Mouse (Mus musculus): ENCODE measurements around the gene Gtf2b. TPM values are rescaled to one million over a fixed set of nuclear protein-coding genes. Genes with fewer than 3 reads are reported as not detected.

Gtf2b gene
- polyA plus RNA-seq, 1 experiment from 2014 or later = 64.8 TPM

GRCm38 (mm10) chr3:142768498-142768897 is 3.7 kb downstream of the Gtf2b start:
- peaks cover 4 to 28% of the 10 kb centered on the region in 2 experiments for H3K4me1 ChIP-seq (ENCODE audit: control insufficient read depth in 2 of 2, insufficient read depth in 2 of 2, low read length in 2 of 2)
- 94% methylated on average over 6 of the region's 6 CpGs for WGBS
- H3K27me3 ChIP-seq (ENCODE audit: control insufficient read depth, insufficient read depth, low read length) = no peaks in the 10 kb centered on the region
- H3K4me3 ChIP-seq (ENCODE audit: control insufficient read depth in 1 of 2, insufficient read depth in 1 of 2, low read depth in 1 of 2, low read length in 2 of 2) = no peak overlapping the region
- H3K27ac ChIP-seq (replicated peaks in 1 of 2; ENCODE audit: control insufficient read depth in 1 of 2, insufficient read depth in 1 of 2, low read depth in 2 of 2, low read length in 2 of 2) = no peak overlapping the region
- H3K9ac ChIP-seq (ENCODE audit: low read length) = no peak overlapping the region
- H3K9me3 ChIP-seq (ENCODE audit: control insufficient read depth, low read length) = no peaks in the 10 kb centered on the region
- H3K36me3 ChIP-seq (ENCODE audit: control insufficient read depth, insufficient read depth, low read length) = peaks cover 23% of the 10 kb centered on the region
- no peak for ATAC-seq (ENCODE audit: insufficient number of reproducible peaks, insufficient read depth, low FRiP score, low read depth)
- no peak overlapping the region for H3K4me2 ChIP-seq (ENCODE audit: low read length)

- no peak overlapping the region for H3K27ac ChIP-seq (replicated peaks in 1 of 2; ENCODE audit: control insufficient read depth in 1 of 2, insufficient read depth in 1 of 2, low read depth in 2 of 2, low read length in 2 of 2)
- no peak overlapping the region for H3K4me2 ChIP-seq (ENCODE audit: low read length)
- peaks cover 29% of the 10 kb centered on the region for H3K36me3 ChIP-seq (ENCODE audit: control insufficient read depth, insufficient read depth, low read length)
- peaks cover 4 to 31% of the 10 kb centered on the region in 2 experiments for H3K4me1 ChIP-seq (ENCODE audit: control insufficient read depth in 2 of 2, insufficient read depth in 2 of 2, low read length in 2 of 2)
- H3K9ac ChIP-seq (ENCODE audit: low read length) = no peak overlapping the region
- ATAC-seq (ENCODE audit: insufficient number of reproducible peaks, insufficient read depth, low FRiP score, low read depth) = no peak
- H3K27me3 ChIP-seq (ENCODE audit: control insufficient read depth, insufficient read depth, low read length) = no peaks in the 10 kb centered on the region
- WGBS = 21% methylated on average over 1 of the region's 1 CpGs
- no peak overlapping the region for H3K4me3 ChIP-seq (ENCODE audit: control insufficient read depth in 1 of 2, insufficient read depth in 1 of 2, low read depth in 1 of 2, low read length in 2 of 2)
- no peaks in the 10 kb centered on the region for H3K9me3 ChIP-seq (ENCODE audit: control insufficient read depth, low read length)
These were observed 5.7 kb downstream of the Gtf2b start for GRCm38 (mm10) chr3:142770518-142770917.

GRCm38 (mm10) chr3:142773538-142774191 is 8.8 kb downstream of the Gtf2b start:
- Histone ChIP-seq H3K27me3 (ENCODE audit: control insufficient read depth, insufficient read depth, low read length) (no peaks in the 10 kb centered on the region), H3K36me3 (ENCODE audit: control insufficient read depth, insufficient read depth, low read length) (peaks cover 55% of the 10 kb centered on the region), H3K27ac (replicated peaks in 1 of 2; ENCODE audit: control insufficient read depth in 1 of 2, insufficient read depth in 1 of 2, low read depth in 2 of 2, low read length in 2 of 2) (no peak overlapping the region), H3K4me2 (ENCODE audit: low read length) (no peak overlapping the region), H3K9ac (ENCODE audit: low read length) (no peak overlapping the region), H3K9me3 (ENCODE audit: control insufficient read depth, low read length) (no peaks in the 10 kb centered on the region), H3K4me3 (ENCODE audit: control insufficient read depth in 1 of 2, insufficient read depth in 1 of 2, low read depth in 1 of 2, low read length in 2 of 2) (no peak overlapping the region), H3K4me1 (ENCODE audit: control insufficient read depth in 2 of 2, insufficient read depth in 2 of 2, low read length in 2 of 2) (peaks cover 0 to 18% of the 10 kb centered on the region in 2 experiments; a peak in 2 of 4 replicates)
- WGBS = 53% methylated on average over 4 of the region's 4 CpGs
- ATAC-seq (ENCODE audit: insufficient number of reproducible peaks, insufficient read depth, low FRiP score, low read depth) = no peak

DNA sequence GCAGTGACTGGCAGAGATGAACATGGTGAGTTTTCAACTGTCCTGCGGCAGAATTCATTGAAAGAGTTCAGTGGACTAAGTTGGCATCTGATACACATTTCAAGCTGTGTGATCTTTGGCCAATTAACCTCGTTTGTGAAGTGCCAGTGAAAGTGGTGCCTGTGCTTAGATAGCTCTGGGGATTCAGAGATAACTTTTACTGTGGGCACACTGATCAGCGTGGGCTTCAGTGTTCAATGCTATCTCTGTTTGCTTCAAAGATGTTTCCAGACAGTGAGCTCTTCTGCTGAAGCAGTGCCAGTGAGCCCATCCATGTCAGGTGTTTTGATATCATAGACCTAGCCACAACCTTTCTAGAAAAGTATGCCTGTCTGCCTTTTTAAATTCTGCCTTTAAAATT is 12.4 kb downstream of the Gtf2b start:
- 44% methylated on average over 3 of the region's 3 CpGs for WGBS
- no peaks in the 10 kb centered on the region for H3K9me3 ChIP-seq (ENCODE audit: control insufficient read depth, low read length)
- no peak overlapping the region for H3K9ac ChIP-seq (ENCODE audit: low read length)
- peaks cover 0 to 4% of the 10 kb centered on the region in 2 experiments; a peak in 2 of 4 replicates for H3K4me1 ChIP-seq (ENCODE audit: control insufficient read depth in 2 of 2, insufficient read depth in 2 of 2, low read length in 2 of 2)
- H3K4me3 ChIP-seq (ENCODE audit: control insufficient read depth in 1 of 2, insufficient read depth in 1 of 2, low read depth in 1 of 2, low read length in 2 of 2) = no peak overlapping the region
- ATAC-seq (ENCODE audit: insufficient number of reproducible peaks, insufficient read depth, low FRiP score, low read depth) = no peak
- H3K4me2 ChIP-seq (ENCODE audit: low read length) = no peak overlapping the region
- peaks cover 75% of the 10 kb centered on the region for H3K36me3 ChIP-seq (ENCODE audit: control insufficient read depth, insufficient read depth, low read length)
- no peaks in the 10 kb centered on the region for H3K27me3 ChIP-seq (ENCODE audit: control insufficient read depth, insufficient read depth, low read length)
- H3K27ac ChIP-seq (replicated peaks in 1 of 2; ENCODE audit: control insufficient read depth in 1 of 2, insufficient read depth in 1 of 2, low read depth in 2 of 2, low read length in 2 of 2) = no peak overlapping the region

- H3K4me3 ChIP-seq (ENCODE audit: control insufficient read depth in 1 of 2, insufficient read depth in 1 of 2, low read depth in 1 of 2, low read length in 2 of 2) = no peak overlapping the region
- no peaks in the 10 kb centered on the region for H3K9me3 ChIP-seq (ENCODE audit: control insufficient read depth, low read length)
- no peak for ATAC-seq (ENCODE audit: insufficient number of reproducible peaks, insufficient read depth, low FRiP score, low read depth)
- H3K4me1 ChIP-seq (ENCODE audit: control insufficient read depth in 2 of 2, insufficient read depth in 2 of 2, low read length in 2 of 2) = no peaks in the 10 kb centered on the region
- H3K9ac ChIP-seq (ENCODE audit: low read length) = no peak overlapping the region
- peaks cover 95% of the 10 kb centered on the region for H3K36me3 ChIP-seq (ENCODE audit: control insufficient read depth, insufficient read depth, low read length)
- no peak overlapping the region for H3K4me2 ChIP-seq (ENCODE audit: low read length)
- no peak overlapping the region for H3K27ac ChIP-seq (replicated peaks in 1 of 2; ENCODE audit: control insufficient read depth in 1 of 2, insufficient read depth in 1 of 2, low read depth in 2 of 2, low read length in 2 of 2)
- WGBS = 70% methylated on average over 2 of the region's 2 CpGs
- no peaks in the 10 kb centered on the region for H3K27me3 ChIP-seq (ENCODE audit: control insufficient read depth, insufficient read depth, low read length)
These were observed 21.7 kb downstream of the Gtf2b start for GRCm38 (mm10) chr3:142786423-142787072.

DNA sequence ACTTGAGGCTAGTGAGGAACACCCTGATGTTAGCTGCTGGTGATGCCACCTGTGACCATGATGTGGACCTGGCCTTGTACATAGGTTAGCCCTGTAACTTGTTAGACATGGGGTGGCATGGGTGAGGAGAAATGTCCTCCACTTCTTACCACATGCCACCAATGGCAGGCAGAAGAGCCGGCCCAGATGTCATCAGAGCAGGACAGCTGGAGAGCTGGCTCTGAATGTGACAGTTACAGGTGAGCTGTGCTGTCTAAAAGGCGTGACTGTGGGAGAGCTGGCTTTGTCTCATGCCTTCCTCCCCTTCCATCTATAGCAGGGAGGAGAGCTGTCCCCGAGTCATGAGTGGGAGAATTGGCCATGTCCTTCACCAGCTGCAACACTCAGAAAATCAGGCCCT is 30.7 kb downstream of the Gtf2b start:
- 89% methylated on average over 3 of the region's 3 CpGs for WGBS

DNA sequence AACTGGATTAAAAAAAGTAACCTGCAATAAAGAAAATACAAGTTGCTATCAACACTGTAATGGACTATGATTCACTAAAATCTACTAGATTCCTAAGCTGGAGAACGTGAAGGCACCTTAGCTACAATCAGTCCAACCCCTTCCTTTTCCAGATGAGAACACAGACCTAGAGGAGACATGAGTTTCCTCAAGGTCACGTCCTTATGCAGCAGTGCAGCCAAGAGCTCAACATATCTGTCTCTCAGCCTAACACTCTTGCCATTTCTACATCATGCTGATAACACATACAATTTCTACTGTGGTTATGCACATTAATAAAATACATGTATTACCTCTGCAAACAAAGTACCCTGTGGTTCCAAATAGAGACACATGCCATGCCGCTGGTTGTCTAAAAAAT is 46.7 kb downstream of the Gtf2b start:
- H3K9ac ChIP-seq (ENCODE audit: low read length) = no peak overlapping the region
- H3K36me3 ChIP-seq (ENCODE audit: control insufficient read depth, insufficient read depth, low read length) = peaks cover 72% of the 10 kb centered on the region
- H3K9me3 ChIP-seq (ENCODE audit: control insufficient read depth, low read length) = no peaks in the 10 kb centered on the region
- no peak overlapping the region for H3K4me3 ChIP-seq (ENCODE audit: control insufficient read depth in 1 of 2, insufficient read depth in 1 of 2, low read depth in 1 of 2, low read length in 2 of 2)
- WGBS = 49% methylated on average over 3 of the region's 3 CpGs
- no peaks in the 10 kb centered on the region for H3K4me1 ChIP-seq (ENCODE audit: control insufficient read depth in 2 of 2, insufficient read depth in 2 of 2, low read length in 2 of 2)
- ATAC-seq (ENCODE audit: insufficient number of reproducible peaks, insufficient read depth, low FRiP score, low read depth) = no peak
- H3K27ac ChIP-seq (replicated peaks in 1 of 2; ENCODE audit: control insufficient read depth in 1 of 2, insufficient read depth in 1 of 2, low read depth in 2 of 2, low read length in 2 of 2) = no peak overlapping the region
- H3K4me2 ChIP-seq (ENCODE audit: low read length) = no peak overlapping the region
- no peaks in the 10 kb centered on the region for H3K27me3 ChIP-seq (ENCODE audit: control insufficient read depth, insufficient read depth, low read length)

More for the DNA sequence above, 30.7 kb downstream of the Gtf2b start:
- no peak overlapping the region for H3K4me3 ChIP-seq (ENCODE audit: control insufficient read depth in 1 of 2, insufficient read depth in 1 of 2, low read depth in 1 of 2, low read length in 2 of 2)
- no peak overlapping the region for H3K4me2 ChIP-seq (ENCODE audit: low read length)
- no peak overlapping the region for H3K9ac ChIP-seq (ENCODE audit: low read length)
- H3K36me3 ChIP-seq (ENCODE audit: control insufficient read depth, insufficient read depth, low read length) = peaks cover 90% of the 10 kb centered on the region
- H3K27ac ChIP-seq (replicated peaks in 1 of 2; ENCODE audit: control insufficient read depth in 1 of 2, insufficient read depth in 1 of 2, low read depth in 2 of 2, low read length in 2 of 2) = no peak overlapping the region
- H3K9me3 ChIP-seq (ENCODE audit: control insufficient read depth, low read length) = no peaks in the 10 kb centered on the region
- H3K27me3 ChIP-seq (ENCODE audit: control insufficient read depth, insufficient read depth, low read length) = no peaks in the 10 kb centered on the region
- ATAC-seq (ENCODE audit: insufficient number of reproducible peaks, insufficient read depth, low FRiP score, low read depth) = no peak
- no peaks in the 10 kb centered on the region for H3K4me1 ChIP-seq (ENCODE audit: control insufficient read depth in 2 of 2, insufficient read depth in 2 of 2, low read length in 2 of 2)
